Mouse (Mus musculus) ES-E14 (cell line): ENCODE data around the gene Mttp. TPM values are rescaled to one million over a fixed set of nuclear protein-coding genes. Genes with fewer than 3 reads are reported as not detected.

Experiments used
- DNase-seq: peaks from one replicate; pipeline ENCODE4 v3.0.0-alpha.2; 2013; ENCODE audit warnings: low read depth, low spot score
- H3K27ac ChIP-seq: 2 replicates; pipeline ENCODE4 v1.5.1; 2012; ENCODE audit warnings: low read depth, mild to moderate bottlenecking, low read length, moderate library complexity, mixed read lengths; ENCODE audit not compliant: poor library complexity, insufficient read depth, severe bottlenecking
- H3K36me3 ChIP-seq: 2 replicates; pipeline ENCODE4 v1.6.1; 2012; ENCODE audit warnings: mild to moderate bottlenecking, low read length, moderate library complexity, mixed read lengths; ENCODE audit not compliant: control insufficient read depth, poor library complexity, insufficient read depth, severe bottlenecking
- H3K4me1 ChIP-seq, 2 experiments: fragments of 150-350 bp in 1 of 2; sonication (generic) in 1 of 2; 2 replicates each; pipeline ENCODE4 v1.6.1; 2012; ENCODE audit warnings: low read length in 2 of 2, mild to moderate bottlenecking in 1 of 2, mixed read lengths in 1 of 2; ENCODE audit not compliant: control insufficient read depth in 2 of 2, insufficient read depth in 2 of 2, poor library complexity in 1 of 2
- H3K4me3 ChIP-seq, 2 experiments: fragments of 150-350 bp in 1 of 2; sonication (generic) in 1 of 2; 2 replicates each; pipeline ENCODE4 v1.5.1; 2012; ENCODE audit warnings: low read length in 2 of 2, low read depth in 1 of 2, mild to moderate bottlenecking in 1 of 2, mixed read lengths in 1 of 2; ENCODE audit not compliant: insufficient read depth in 1 of 2, poor library complexity in 1 of 2, severe bottlenecking in 1 of 2
- H3K9ac ChIP-seq: 2 replicates; pipeline ENCODE4 v1.6.1; 2012; ENCODE audit warnings: low read depth, mild to moderate bottlenecking, low read length, mixed read lengths; ENCODE audit not compliant: poor library complexity, insufficient read depth, severe bottlenecking
- H3K9me3 ChIP-seq: fragments of 150-350 bp; sonication (generic); 2 replicates; pipeline ENCODE4 v1.6.1; 2012; ENCODE audit warnings: low read depth, mild to moderate bottlenecking, low read length; ENCODE audit not compliant: control insufficient read depth, insufficient read depth
- CHD2 ChIP-seq: IDR thresholded peaks from 2 replicates; pipeline ENCODE4 v1.6.1; 2014; ENCODE audit warnings: mild to moderate bottlenecking, low read depth, low read length, inconsistent platforms
- HCFC1 ChIP-seq: IDR thresholded peaks from 2 replicates; pipeline ENCODE4 v1.6.1; 2012; ENCODE audit warnings: low read length, inconsistent platforms, borderline replicate concordance; ENCODE audit not compliant: insufficient read depth
- MAFK ChIP-seq: IDR thresholded peaks from 2 replicates; pipeline ENCODE4 v1.6.1; 2014; ENCODE audit warnings: mild to moderate bottlenecking, low read depth, low read length, inconsistent platforms; ENCODE audit not compliant: insufficient read depth
- ZC3H11A ChIP-seq: IDR thresholded peaks from 2 replicates; pipeline ENCODE4 v1.6.1; 2012; ENCODE audit warnings: low read depth, mild to moderate bottlenecking, inconsistent platforms, low read length, borderline replicate concordance
- ZNF384 ChIP-seq: IDR thresholded peaks from 2 replicates; pipeline ENCODE4 v1.6.1; 2012; ENCODE audit warnings: low read depth, low read length, inconsistent platforms
- in situ Hi-C, 2 experiments: fragments of 600-800 bp; cut with MboI; formaldehyde crosslinking; loops; one replicate each; pipeline ENCODE4 v1.15.1; 2025; ENCODE audit warnings: low sequenced_read_pairs in 2 of 2, inconsistent platforms in 1 of 2; ENCODE audit not compliant: unreplicated experiment in 2 of 2
- total RNA-seq: library from RNA; depleted of rRNA; stranded (reverse); fragments of 300-350 nt; gene quantifications from 2 replicates; pipeline ENCODE4 v1.2.3, GENCODE M21; 2012

Gene Mttp
- total RNA-seq, 1 experiment, result 10.8 TPM

GRCm38 (mm10) chr3:138144060-138144641 is 617 bp downstream of the Mttp start:
- peaks cover 0 to 2% of the 10 kb centered on the region in 2 experiments; a peak in 1 of 4 replicates for H3K4me1 ChIP-seq
- H3K4me3 ChIP-seq, result peak overlapping the region; percentile 95 to 99
- peaks cover 2% of the 10 kb centered on the region; the same call in 1 of the 2 replicates for H3K36me3 ChIP-seq
- DNase-seq, result no peak
- H3K9ac ChIP-seq, result peak overlapping the region; percentile 99
- H3K9me3 ChIP-seq, result no peaks in the 10 kb centered on the region
- in situ Hi-C loops, result loop anchor here (10.0 to 25.0 kb wide), 2 partner anchors 357 to 369 kb away; no protein-coding TSS in a partner anchor
- H3K27ac ChIP-seq, result peak overlapping the region; percentile 100
- peak; percentile 59 for TF ChIP-seq ZNF384
- TF ChIP-seq ZC3H11A, result no peak
- no peak for TF ChIP-seq CHD2
- no peak for TF ChIP-seq HCFC1
- TF ChIP-seq MAFK, result no peak

GRCm38 (mm10) chr3:138143315-138144059 is 1.3 kb downstream of the Mttp start, which contains the start of gene Trmt10a:
Gene Trmt10a, plus strand, starts transcription at chr3:138143448.
- in situ Hi-C loops, result loop anchor here (10.0 to 25.0 kb wide), 2 partner anchors 356 to 369 kb away; no protein-coding TSS in a partner anchor
- Histone ChIP-seq H3K27ac (peak within 1 kb of the TSS; percentile 100), H3K4me1 (peaks cover 0 to 2% of the 10 kb centered on the region in 2 experiments; a peak in 1 of 4 replicates), H3K4me3 (peak within 1 kb of the TSS; percentile 95 to 99), H3K36me3 (peaks cover 3% of the 10 kb centered on the region; the same call in 1 of the 2 replicates), H3K9ac (peak within 1 kb of the TSS; percentile 99), H3K9me3 (no peaks in the 10 kb centered on the region)
- peak; percentile 99 for DNase-seq
- peak; percentile 78; the same call in 1 of the 2 replicates for TF ChIP-seq CHD2
- TF ChIP-seq ZC3H11A, result peak; percentile 1; the same call in 1 of the 2 replicates
- TF ChIP-seq MAFK, result no peak
- peak; percentile 93 for TF ChIP-seq HCFC1
- no peak for TF ChIP-seq ZNF384

- H3K9ac ChIP-seq, result peak overlapping the region; percentile 74
- H3K27ac ChIP-seq, result no peak overlapping the region; the same call in 1 of the 2 replicates
- in situ Hi-C loops, result loop anchor here (10.0 to 25.0 kb wide), 2 partner anchors 356 to 368 kb away; no protein-coding TSS in a partner anchor
- TF ChIP-seq ZNF384 (no peak), CHD2 (no peak; the same call in 1 of the 2 replicates), MAFK (no peak), HCFC1 (no peak), ZC3H11A (no peak)
- H3K36me3 ChIP-seq, result peaks cover 3% of the 10 kb centered on the region; the same call in 1 of the 2 replicates
- DNase-seq, result no peak
- peaks cover 0 to 2% of the 10 kb centered on the region in 2 experiments; a peak in 1 of 4 replicates for H3K4me1 ChIP-seq
- H3K4me3 ChIP-seq, result peak overlapping the region; percentile 84 to 99
- no peaks in the 10 kb centered on the region for H3K9me3 ChIP-seq
Measured at GRCm38 (mm10) chr3:138142733-138143314, 1.9 kb downstream of the Mttp start.

- H3K27ac ChIP-seq, result no peak overlapping the region
- H3K9ac ChIP-seq, result peak overlapping the region; percentile 67; the same call in 1 of the 2 replicates
- TF ChIP-seq CHD2 (no peak), MAFK (no peak), ZNF384 (no peak), ZC3H11A (no peak), HCFC1 (no peak)
- H3K4me1 ChIP-seq, result peaks cover 0 to 2% of the 10 kb centered on the region in 2 experiments; a peak in 1 of 4 replicates
- H3K36me3 ChIP-seq, result peaks cover 1% of the 10 kb centered on the region; the same call in 1 of the 2 replicates
- DNase-seq, result no peak
- in situ Hi-C loops, result loop anchor here (10.0 to 25.0 kb wide), 2 partner anchors 355 to 367 kb away; no protein-coding TSS in a partner anchor
- peak overlapping the region; percentile 46 to 99; a peak in 3 of 4 replicates for H3K4me3 ChIP-seq
- H3K9me3 ChIP-seq, result no peaks in the 10 kb centered on the region
Measured at GRCm38 (mm10) chr3:138142052-138142732, 2.6 kb downstream of the Mttp start.
